Mouse (Mus musculus) kidney, adult 18-20 months (tissue): ENCODE results near the gene Vwa8.
A peak's percentile ranks its signal among the peaks of the same experiment; 100 is the strongest.

Source experiments
- DNase-seq: peaks from one replicate; pipeline ENCODE4 v3.0.0; 2021

The Vwa8 gene

GRCm38 (mm10) chr14:79106655-79107515, 258.0 kb downstream of the Vwa8 start:
- peak; percentile 76 for DNase-seq

DNA sequence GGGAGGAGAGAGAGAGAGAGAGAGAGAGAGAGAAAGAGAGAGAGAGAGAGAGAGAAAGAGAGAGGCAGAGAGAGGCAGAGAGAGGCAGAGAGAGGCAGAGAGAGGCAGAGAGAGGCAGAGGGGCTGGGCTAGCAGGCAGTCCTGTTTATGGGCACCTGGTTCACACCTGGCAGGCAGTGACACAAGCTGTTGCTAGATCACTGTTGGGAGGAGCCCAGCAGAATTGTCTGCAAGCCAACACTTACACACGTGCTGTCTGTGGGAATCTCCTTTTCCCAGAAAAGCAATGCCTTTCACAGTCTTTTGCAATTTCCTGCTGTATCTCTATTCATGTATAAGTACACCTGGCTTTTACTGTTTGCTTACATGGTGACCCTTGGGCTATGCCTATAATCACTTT, 260.5 kb downstream of the Vwa8 start:
- DNase-seq = no peak

DNA sequence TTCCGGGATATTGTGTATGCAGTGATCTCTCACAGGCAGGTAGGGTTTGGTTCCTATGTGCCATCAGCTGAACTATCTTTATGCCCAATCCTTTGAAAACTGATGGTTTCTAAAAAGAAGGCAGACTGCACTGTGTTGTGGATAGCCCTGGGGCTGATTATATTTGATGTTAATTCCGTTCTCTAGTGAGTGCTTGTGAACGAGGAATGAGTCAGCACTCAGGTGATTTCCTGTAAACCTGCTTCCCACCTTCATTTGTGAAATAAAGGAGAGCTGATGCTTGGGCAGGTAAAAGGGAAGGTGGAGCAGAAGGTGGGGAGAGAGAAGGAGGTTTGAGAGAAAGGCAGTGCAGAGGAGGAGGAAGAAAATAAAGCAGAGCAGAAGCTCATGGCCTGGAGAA, 261.2 kb downstream of the Vwa8 start:
- DNase-seq = no peak

DNA sequence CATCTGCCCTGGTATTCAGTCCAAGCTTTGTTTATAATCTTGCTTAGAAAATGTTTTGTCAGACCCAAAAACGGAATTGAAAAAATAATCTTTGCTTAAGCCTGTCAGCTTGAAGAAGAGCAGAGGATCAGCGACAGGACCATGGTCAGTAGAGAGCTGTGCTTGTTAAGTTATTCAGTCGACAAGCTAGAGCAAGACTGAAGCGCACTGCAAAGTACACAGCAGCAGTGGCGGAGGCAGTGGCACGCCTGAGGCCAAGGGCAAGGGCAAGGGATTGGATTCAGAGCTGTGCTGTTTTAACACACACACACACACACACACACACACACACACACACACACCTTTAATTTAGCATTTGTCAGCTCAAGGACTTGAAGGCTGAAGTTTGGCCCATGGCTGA, 263.2 kb downstream of the Vwa8 start:
- no peak for DNase-seq

- no peak for DNase-seq
These were observed 265.9 kb downstream of the Vwa8 start for GRCm38 (mm10) chr14:79114526-79115383.

DNA sequence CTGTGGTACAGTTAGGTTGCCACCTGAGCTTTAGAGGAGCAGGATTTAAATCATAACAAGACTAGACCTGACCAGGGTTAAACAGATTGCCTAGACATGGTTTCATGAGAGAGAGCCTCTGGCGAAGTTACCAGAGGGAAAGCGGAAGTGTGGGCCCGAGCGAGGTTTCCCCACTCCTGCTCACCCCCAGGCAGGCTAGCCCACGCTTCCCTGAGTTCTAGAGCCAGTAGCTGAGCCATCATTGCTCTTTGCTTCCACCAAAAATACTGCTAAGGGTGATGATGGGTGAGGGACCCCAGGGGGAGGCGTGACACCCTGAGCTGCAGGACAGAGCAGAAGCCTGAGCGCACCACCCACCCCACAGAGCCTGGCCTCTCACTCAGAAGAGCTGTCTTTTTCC, 269.6 kb downstream of the Vwa8 start:
- DNase-seq = no peak

GRCm38 (mm10) chr14:79119354-79119753, 270.5 kb downstream of the Vwa8 start:
- DNase-seq = no peak

- DNase-seq = no peak
These were observed 271.8 kb downstream of the Vwa8 start for GRCm38 (mm10) chr14:79120681-79121080.

DNA sequence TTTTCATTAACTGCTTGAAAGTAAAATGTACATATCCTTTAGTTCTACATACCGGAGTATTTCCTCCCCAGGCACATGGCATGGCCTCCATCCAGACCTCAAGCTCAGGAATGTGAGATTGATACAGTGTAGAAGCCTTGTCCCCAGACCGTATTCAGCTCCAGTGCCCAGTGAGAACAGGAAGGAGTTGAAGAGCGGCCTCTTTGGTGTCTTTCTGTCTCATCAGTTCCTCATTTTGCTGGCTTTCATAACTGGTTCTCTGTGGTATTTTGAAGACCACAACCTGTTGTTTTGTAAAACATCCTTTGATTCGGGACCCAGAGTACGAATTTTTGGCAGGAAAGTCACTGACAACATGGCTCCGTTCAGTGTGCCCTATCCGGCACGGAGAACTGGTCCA, 274.6 kb downstream of the Vwa8 start:
- DNase-seq = no peak

DNA sequence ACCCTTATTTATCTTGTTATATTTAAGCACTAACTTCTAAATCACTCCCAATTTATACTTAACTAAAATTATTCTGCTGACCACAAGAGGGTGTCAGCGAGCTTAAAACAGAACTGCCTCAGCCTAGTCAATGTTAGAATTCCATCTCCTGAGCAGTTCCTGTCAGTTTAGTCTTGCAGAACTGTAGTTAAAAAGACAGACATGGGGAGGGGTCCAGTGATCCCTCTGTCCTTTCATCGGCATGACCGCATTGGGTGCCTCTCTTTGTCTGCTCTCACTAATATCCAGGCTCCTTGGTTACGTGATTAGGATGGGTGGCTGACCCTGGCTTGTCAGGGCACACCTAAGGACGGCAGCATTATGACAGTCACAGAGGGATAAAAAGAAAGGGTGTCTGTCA, 275.8 kb downstream of the Vwa8 start:
- DNase-seq = peak; percentile 10

- no peak for DNase-seq
These were observed 277.3 kb downstream of the Vwa8 start for GRCm38 (mm10) chr14:79126176-79126575.

DNA sequence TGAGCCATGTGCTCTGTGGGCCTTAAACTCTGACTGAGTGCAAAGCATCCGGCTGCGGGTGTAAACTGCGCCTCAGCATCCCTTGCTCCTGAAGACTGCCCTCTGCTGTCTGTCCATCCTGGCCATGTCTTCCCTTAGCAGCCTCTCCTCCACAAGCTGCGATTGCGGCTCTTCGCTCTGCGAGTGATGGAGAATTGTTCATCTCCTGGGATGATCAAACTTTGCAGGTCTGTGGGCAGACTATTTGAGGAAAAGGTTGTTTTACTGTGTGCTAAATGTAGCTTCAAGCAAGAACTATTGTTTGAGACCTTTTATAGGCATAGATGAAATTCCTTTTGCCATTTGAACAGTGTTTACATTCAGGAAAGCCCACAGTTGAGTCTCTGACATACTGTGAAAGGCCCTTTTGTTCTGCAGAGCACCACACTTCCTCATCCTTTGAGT, 286.1 kb downstream of the Vwa8 start:
- DNase-seq = peak; percentile 31

DNA sequence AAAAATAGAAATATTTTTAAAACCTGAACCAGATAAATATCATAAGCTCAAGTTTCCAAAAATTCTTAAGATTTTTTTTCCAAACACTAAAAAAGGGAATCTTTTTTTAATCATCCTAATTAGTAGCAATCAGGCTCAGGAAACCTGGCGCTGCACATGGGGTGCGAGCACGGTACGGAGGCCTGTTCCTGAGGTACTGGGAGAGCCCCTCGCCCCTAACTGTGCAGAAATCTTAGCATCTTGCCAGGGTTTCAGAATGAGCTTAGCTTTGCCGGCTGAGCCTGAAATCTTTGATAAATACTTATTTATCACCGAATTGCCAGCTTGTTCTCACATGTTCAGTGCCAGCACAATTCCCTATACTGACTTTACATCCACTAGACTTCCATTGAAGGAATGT, 286.6 kb downstream of the Vwa8 start:
- no peak for DNase-seq

DNA sequence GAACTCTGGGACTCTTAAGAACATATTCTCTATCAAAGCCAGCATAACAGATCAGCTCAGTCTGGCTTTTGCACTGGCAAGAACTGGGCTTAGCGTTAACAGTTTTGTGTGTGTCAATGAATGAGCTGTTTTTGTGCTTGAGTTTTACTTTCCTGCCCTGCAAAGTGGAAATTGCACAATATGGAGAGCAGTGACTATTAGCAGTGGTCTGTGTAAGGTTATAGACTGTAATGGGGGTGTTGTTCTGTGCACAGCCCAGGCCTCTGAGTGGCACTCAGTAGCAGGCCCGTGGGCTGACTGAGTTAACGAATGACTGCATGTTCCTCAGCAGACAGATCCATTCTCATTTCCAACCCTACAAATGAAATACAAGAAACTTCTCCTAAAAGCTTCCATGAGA, 287.7 kb downstream of the Vwa8 start:
- DNase-seq = no peak

GRCm38 (mm10) chr14:79137100-79137499, 288.2 kb downstream of the Vwa8 start:
- no peak for DNase-seq

DNA sequence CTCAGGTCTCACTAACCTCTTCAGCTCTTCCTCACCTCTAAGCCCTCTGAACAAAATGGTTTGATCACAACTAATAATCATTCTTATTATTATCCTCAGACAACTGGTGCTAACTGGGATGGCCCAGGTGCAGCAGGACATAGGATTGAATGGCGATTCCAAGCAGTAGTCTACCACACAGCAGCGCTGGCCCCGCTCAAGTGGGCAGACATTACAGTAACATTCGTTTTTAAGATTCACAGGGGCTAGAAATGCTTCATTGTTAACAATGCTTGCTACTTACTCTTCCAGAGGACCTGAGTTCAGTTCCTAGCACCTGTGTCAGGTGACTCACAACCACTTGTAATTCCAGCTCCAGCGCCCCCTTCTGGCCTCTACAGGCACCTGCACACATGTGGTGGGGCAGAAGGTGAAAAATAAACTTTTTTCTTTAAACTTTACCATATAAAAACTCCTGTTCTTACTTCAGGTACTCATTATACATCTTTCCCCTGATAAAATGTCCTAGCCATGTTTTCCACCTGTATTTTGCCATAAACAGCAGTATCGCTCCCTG, 290.3 kb downstream of the Vwa8 start:
- no peak for DNase-seq

- peak; percentile 50 for DNase-seq
These were observed 291.3 kb downstream of the Vwa8 start for GRCm38 (mm10) chr14:79139918-79140825.

DNA sequence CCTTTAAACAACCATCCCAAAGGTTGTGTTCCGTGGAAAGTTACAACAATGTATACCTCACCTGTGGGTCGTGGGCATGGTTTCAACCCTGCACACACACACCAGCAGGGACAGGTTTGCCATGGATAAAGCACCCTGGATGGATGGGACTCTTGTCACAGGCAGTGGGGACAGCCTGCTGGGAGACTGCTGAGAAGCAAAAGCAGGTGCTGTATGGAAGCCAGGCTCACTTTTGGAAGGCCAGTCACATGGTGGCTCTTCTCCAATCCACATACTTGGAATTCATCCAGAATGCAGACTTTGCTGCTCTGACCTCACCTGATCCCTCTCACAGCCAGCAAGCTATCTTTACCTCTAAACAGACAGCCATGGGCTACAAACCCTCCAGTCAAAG, 292.0 kb downstream of the Vwa8 start:
- peak; percentile 41 for DNase-seq

DNA sequence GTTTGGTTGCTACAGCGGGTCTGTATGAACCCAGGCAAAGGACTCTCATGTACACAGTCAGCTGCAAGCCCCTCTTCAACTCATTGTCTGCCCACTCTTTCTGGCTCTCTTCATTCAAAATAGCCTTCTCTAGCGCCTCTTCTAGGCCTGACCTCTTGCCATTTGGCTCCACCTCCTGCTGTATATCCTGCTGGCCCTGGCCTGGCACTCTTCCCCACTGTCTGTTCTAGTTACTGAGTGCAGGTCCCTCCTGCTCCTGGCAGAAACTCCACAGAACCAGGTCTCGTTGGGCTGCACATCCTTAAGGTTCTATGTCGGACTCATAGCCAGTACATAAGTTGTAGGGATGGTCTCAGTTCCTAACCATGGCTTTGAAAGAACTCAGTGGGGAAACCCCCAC, 293.5 kb downstream of the Vwa8 start:
- DNase-seq = no peak

DNA sequence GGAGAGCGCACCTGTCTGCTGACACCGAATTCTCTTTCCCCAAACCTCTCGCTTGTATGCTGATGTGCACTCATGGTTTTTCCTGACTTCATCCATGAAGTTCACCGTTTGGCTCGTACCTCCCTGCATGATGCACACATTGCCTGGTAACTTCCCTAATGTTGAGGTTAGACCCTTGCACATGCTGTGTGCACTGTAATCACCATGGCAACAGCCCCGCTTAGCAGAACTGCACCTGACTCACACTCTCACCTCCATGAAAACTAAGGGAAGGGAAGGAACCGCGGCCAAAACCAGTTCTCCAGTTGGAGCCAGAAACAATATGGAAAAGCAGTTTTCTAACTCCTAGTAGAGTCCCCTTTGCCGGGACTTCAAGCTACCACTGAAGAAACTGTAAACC, 294.8 kb downstream of the Vwa8 start:
- DNase-seq = no peak

- DNase-seq = no peak
These were observed 295.7 kb downstream of the Vwa8 start for GRCm38 (mm10) chr14:79144278-79145224.
